Mouse (Mus musculus): ENCODE results near the gene Zfp820.

DNA sequence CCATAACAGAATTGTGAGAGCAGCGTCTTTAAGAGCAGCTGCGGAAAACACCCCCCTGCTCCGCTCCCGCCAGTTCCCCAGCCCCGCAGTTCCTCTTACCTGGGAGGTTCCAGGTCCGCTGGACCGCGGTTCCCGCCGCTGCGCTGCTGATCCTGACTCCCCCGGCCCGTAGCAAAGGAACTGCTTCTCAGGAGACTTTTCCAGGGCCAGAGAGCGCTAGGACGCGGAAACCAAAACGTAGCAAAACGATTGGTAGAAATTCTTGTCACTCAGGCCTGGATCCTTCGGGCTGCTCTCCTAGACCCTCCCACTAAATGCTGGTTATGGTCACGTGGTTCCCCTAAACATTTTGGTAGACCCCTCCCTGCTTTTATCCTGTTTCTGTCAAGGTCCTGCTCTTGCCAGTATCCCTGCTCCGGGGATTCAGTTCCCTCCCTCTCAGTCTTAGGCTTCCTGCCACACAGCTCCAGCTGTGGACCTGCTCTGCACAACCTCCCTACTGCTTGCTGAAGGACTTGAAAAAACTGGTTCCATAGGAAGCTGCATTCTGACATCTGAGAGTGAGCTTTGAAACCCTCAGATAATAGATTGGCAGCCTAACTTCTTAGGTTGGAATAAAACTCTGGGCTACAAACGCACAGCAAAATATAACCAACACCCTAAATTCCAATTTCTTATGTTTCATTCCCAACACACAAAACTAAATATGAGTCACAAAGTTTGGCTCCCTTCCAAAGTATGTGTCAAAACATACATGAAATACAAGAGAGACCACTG is at the start of gene Zfp820:
- TF ChIP-seq CTCF (IDR thresholded peaks at IDR 0.05; ENCODE audit: borderline replicate concordance, control insufficient read depth, extremely low read depth, insufficient read depth, low read length, poor library complexity) (no peak), POLR2A (IDR thresholded peaks at IDR 0.05; ENCODE audit: control insufficient read depth, extremely low read depth, insufficient read depth, low read length, poor library complexity) (no peak)

Measured in thymus, adult 2 months (tissue).